Mouse (Mus musculus): ENCODE results near the gene Myoz1. TPM values are rescaled to one million over a fixed set of nuclear protein-coding genes. Genes with fewer than 3 reads are reported as not detected.

Gene Myoz1
- total RNA-seq, 2 experiments from 2014 or later = not detected

- DNase-seq (ENCODE audit: low spot score in 2 of 2) = no peak
These were observed 16.6 kb upstream of the Myoz1 start for GRCm38 (mm10) chr14:20672990-20673389.

- DNase-seq (ENCODE audit: low spot score in 2 of 2) = no peak
These were observed 11.9 kb upstream of the Myoz1 start, which contains the start of gene Synpo2l for GRCm38 (mm10) chr14:20668154-20668810. Gene Synpo2l, minus strand, starts transcription at chr14:20668354.

DNA sequence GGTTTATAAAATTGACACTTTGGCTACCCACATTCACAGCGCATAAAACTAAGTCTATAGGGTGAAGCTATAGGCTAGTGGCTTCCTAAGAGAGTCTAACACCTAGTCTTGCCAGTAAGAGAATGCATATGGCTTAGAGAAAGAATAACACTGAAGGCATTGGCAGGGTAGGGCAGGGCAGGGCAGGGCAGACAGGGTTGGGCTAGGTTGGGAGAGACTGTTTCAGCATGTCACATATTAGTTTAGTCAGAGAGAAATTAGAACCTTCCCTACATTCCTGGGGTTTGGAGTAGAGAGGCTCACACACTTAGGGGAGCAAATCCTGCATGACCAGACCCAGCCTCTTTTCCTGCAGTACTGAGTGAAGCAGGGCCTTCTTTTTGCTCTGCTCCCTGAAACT lies 11.1 kb upstream of the Myoz1 start:
- DNase-seq (ENCODE audit: low spot score in 2 of 2) = no peak

GRCm38 (mm10) chr14:20664436-20664835 lies 8.1 kb upstream of the Myoz1 start:
- DNase-seq (ENCODE audit: low spot score in 2 of 2) = no peak

DNA sequence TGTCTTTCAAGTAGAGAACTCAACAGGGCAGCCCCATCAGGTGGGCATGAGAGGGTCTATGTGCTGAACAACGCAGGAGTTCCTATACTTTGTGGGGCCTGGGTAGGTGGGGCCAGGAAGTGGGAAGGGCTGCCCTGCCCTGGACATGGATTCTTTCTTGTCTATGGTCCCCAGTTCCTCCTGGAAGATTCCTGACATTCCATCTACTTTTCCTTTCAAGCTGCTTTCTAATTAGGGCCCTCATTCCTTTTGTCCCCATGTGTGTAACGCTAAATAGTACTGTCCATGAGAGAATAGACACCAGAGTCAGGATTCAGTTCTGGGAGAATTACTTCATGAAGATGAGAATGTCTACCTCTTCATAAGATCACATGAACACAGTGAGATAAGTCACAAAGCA lies 7.3 kb upstream of the Myoz1 start:
- DNase-seq (ENCODE audit: low spot score in 2 of 2) = no peak

GRCm38 (mm10) chr14:20662740-20663139 lies 6.4 kb upstream of the Myoz1 start:
- DNase-seq (ENCODE audit: low spot score in 2 of 2) = no peak

DNA sequence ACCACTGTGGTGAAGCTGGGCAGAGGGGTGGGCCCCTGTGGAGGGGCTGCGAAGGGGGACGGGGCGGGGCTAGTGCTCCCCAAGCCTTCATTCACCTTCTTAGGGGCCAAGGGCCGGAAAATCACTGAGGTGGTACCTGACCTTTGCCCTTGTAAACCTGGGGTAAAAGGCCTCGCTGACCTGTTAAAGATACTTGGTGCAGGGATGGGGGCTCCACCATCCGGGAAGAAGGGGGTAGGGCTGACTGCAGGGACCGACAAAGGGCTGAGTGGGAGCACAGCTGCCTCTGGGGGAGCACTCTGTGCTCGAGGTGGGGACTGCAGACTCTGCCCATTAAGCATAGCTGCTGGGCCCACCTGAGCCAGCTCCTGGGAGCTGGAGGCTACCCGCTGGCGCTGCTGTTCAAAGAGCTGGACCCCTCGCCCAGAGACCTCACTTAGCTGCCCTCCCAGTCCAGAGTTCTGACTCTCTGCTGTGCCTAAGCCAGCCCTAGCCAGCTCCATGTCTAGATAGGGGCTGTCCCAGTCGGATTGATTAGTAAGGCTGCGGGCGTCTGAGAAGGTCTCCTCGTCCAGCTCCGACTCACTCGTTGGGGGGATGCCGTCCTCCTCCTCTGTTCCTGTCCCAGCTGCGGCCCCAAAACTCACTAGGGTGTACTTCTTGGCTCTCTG lies 5.5 kb upstream of the Myoz1 start:
- no peak for DNase-seq (ENCODE audit: low spot score in 2 of 2)

DNA sequence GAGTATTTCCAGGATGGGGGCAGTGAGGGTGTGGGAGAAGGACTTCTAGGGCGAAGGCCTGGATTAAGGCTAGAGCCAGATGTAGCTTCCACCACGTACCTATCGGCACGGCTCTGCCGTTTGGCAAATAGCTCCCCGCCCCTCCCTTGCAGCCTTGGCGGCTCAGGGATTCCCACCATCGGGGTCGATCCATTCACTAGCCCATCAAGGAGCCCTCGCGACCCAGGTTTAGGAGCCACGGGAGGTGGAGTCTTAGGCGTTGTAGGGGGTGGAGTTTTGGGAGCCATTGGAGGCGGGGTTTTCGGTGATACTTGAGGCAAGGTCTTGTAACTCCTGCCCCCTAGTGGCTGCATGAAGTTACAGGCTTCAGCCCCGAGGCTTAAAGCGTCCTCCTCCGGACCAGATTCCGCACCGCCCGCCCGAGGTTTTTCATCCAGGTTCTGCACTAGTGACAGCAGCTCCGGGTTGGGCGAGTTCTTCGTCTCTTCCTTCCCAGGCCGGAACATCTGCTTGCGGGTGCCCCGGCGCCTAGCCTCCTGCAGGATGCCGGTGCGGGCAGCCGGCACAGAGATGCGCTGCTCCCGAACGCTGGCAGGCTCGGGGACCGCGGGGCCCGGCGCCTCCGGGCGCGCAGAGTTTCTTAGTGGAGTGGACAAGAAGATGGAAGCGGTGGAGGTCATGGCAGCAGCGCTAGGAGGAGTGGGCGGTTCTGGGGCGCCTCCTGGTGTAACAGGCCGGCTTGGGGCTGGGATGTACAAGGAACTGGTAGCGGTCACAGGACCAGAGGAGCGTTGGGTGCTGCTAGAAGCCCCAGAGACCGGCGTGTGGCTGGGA lies 4.7 kb upstream of the Myoz1 start:
- DNase-seq (ENCODE audit: low spot score in 2 of 2) = peak; percentile 93

DNA sequence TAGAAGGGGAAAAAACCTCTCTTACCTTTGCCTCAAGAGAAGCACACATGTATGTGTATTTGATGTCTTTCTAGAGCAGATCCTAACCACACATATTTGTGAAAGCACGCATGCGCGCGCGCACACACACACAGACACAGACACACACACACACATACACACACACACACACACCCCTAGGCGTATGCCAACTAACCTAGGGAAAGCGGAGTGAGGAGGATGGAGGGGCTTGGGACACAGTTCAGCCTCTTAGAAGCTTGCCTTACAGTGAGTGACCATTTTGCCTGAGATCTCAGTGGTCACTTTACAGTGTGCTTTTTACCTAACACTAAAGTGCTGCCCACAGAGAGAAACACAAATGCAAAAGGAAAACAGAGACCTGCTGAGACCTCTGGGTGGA lies 3.3 kb upstream of the Myoz1 start:
- DNase-seq (ENCODE audit: low spot score in 2 of 2) = no peak

- no peak for DNase-seq (ENCODE audit: low spot score in 2 of 2)
These were observed 2.6 kb upstream of the Myoz1 start for GRCm38 (mm10) chr14:20658902-20659301.

DNA sequence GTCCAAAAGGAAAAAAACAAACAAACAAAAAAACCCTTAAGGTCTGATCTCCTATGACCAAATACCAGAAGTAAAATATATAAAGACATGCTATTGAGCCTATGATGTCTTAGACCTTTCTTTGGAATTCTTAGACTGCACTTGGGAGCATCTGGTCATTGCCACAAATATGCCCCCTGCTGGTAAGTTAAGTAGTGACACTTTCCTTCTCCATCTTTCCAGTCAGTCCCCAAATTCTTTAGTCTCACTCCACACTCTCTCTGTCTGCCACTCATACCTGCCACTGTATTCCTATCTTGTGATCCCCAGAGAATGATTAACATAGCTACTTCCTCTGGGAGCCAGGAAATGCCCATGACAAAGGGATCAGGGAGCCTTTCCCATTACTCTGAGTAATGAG lies 2.0 kb upstream of the Myoz1 start:
- DNase-seq (ENCODE audit: low spot score in 2 of 2) = peak; percentile 43 to 57

GRCm38 (mm10) chr14:20655731-20656130 lies 609 bp downstream of the Myoz1 start:
- no peak for DNase-seq (ENCODE audit: low spot score in 2 of 2)

- DNase-seq (ENCODE audit: low spot score in 2 of 2) = no peak
These were observed 1.5 kb downstream of the Myoz1 start for GRCm38 (mm10) chr14:20654690-20655421.

- DNase-seq (ENCODE audit: low spot score in 2 of 2) = peak in 1 of 2 experiments; percentile 12
These were observed 4.6 kb downstream of the Myoz1 start for GRCm38 (mm10) chr14:20651722-20652256.

- no peak for DNase-seq (ENCODE audit: low spot score in 2 of 2)
These were observed 5.3 kb downstream of the Myoz1 start for GRCm38 (mm10) chr14:20651000-20651399.

DNA sequence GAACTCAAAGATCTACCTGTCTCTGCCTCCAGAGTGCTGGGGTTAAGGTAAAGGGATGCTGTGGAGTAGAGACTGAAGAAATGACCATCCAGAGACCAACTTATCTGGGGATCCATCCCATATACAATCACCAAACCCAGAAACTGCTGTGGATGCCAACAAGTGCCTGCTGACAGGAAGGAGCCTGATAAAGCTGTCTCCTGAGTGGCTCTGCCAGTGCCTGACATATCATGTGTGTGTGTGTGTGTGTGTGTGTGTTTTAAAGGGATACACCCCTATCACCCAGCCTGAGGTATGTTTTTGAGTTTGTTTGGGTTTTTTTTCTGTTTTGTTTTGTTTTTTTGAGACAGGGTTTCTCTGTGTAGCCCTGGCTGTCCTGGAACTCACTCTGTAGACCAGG lies 10.0 kb downstream of the Myoz1 start:
- no peak for DNase-seq (ENCODE audit: low spot score in 2 of 2)

DNA sequence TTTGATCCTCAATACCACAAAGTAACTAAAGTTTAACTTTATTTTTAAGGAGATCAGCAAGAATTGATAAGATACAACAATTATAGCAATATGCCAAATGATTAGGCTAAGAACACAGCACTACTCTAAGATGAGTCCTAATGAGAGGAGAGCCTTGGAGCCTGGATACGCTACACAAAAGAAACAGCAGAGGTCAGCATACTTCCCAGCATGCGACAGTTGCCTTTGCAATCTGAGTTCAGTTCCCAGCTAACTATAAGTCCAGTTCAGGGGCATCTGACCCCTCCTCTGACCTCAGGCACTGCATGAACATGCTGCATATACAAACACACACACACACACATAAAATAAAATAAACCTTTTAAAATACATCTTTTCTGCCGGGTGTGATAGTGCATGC lies 10.8 kb downstream of the Myoz1 start:
- no peak for DNase-seq (ENCODE audit: low spot score in 2 of 2)

DNA sequence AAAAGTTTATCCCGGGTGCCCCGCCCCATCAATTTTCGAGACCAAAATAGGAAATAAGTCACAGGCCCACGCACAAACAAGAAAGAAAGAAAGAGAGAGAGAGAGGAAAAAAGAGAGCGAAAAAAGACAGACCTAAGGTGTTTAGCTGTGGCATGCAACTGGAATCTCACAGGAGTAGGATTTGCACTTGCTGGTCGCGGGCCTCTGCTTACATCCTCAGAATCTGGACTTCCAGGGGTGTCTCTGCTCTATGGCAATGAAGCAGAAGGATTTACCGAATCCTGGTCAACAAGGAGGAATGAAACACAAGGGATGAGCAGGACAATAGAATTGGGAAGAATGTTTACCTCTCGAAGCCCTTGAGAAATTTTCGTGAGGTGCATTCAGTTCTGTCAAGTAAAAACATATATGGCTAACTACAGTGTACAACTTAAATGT lies 14.9 kb downstream of the Myoz1 start:
- no peak for DNase-seq (ENCODE audit: low spot score in 2 of 2)

DNA sequence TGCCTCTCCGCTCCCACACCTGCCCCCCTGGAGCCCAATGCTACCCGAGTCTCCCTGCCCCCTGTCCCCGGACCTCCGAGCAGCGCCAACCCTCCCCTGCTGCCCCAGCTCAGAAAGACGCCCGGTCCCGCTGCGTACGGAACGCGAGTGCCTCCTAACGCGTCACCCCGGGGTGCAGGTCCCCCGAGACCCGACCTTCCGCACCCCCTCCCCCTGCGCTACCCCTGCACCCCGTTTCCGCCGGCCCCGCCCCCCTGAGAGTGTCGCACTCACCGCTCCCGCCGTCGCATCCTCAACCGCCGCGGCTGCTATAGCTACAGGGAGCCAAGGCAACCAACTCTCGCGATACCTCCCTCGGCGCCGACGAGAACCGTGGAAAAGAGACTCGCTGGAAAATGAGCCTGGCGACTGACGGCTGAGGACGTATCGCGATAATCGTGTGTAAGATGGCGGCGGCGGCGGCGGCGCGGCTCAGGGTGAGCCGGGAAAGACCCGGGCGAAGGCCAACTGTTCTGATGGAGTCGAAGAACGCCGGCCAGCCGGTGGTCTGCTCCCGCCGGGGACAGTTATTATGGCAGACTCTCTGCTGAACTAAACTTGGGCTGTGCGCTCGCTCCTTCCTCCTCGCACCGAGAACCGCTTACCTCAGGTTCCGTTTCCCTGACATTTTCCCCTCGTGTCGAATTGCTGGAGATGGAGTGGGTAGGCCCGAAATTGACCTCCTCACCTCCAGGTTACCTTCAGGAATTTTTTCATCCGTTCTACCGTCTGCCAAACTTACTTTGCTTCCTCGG lies 15.5 kb downstream of the Myoz1 start, which contains the start of gene Usp54:
TSS of gene Usp54 (minus strand) at position 420 of the 794 bp plus-strand sequence.
- DNase-seq (ENCODE audit: low spot score in 2 of 2) = peak; percentile 97
